Mouse (Mus musculus): ENCODE results near the gene Spns3.

DNA sequence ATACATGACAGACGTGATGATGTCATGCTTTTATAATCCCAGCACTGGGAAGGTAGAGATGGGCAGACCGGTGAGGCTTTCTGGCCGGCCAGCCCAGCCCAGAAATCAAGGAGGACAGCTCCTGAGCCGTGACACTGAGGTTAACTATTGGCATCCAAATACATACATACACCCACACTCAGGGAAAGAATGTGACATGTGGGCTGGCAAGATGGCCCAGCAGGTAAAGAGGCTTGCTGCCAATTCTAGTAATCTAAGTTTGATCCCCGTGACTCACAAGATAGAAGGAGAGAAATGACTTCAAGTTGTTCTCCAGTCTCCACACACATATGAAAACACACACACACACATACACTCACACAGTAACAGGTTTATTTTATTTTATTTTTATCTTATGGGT, 19.2 kb downstream of the Spns3 start:
- TF ChIP-seq MYOD1 (IDR thresholded peaks at IDR 0.05; ENCODE audit: control insufficient read depth, insufficient read length, low read depth) = no peak
- TF ChIP-seq MYOG (IDR thresholded peaks at IDR 0.05; ENCODE audit: control insufficient read depth, extremely low read depth, insufficient read length) = no peak
- no peak for TF ChIP-seq CTCF (IDR thresholded peaks at IDR 0.05; ENCODE audit: control insufficient read depth, insufficient read depth, insufficient read length)
